19 mouse cellular contexts compared by ENCODE assay signal in genomic region chr9:87145671-87146070, GRCm38 (mm10). TPM values are rescaled to one million over a fixed set of nuclear protein-coding genes. Genes with fewer than 3 reads are reported as not detected.
A peak's percentile ranks its signal among the peaks of the same experiment; 100 is the strongest.
DNase-seq lines count a peak whose midpoint lies in the region; ATAC-seq and TF ChIP-seq lines count a peak whose summit lies in the region.
"Had no signal": no experiment of that assay in that cellular context is flagged by ENCODE, and none has a peak within 500 bp of the region (broad histone marks: within the 10 kb centered on the region; RNA-seq: fewer than 3 reads in every experiment).

No protein-coding gene starts in this region.

- no peaks in the 10 kb centered on the region for H3K36me3 ChIP-seq in lung, postnatal 0 days (ENCODE audit: insufficient read depth, low read length)
- no peaks in the 10 kb centered on the region for H3K36me3 ChIP-seq in hindbrain, embryonic 16.5 days (ENCODE audit: control insufficient read depth, insufficient read depth, low read length)
- H3K36me3 ChIP-seq in neural tube, embryonic 13.5 days, result no peaks in the 10 kb centered on the region
- H3K36me3 ChIP-seq: limb, embryonic 12.5 days had no signal

- TF ChIP-seq EP300 in lung, postnatal 0 days (IDR thresholded peaks at IDR 0.05), result no peak

- no peak overlapping the region for H3K27ac ChIP-seq in lung, postnatal 0 days (ENCODE audit: low read length)
- H3K27ac ChIP-seq in hindbrain, embryonic 16.5 days (ENCODE audit: low read depth, low read length), result no peak overlapping the region
- no peak overlapping the region for H3K27ac ChIP-seq in neural tube, embryonic 13.5 days (replicated peaks)
- H3K27ac ChIP-seq: limb, embryonic 12.5 days had no signal

- WGBS in lung, postnatal 0 days, result 41% methylated on average over 11 of the region's 11 CpGs
- 31% methylated on average over 11 of the region's 11 CpGs for WGBS in hindbrain, embryonic 16.5 days
- WGBS in neural tube, embryonic 13.5 days, result 26% methylated on average over 11 of the region's 11 CpGs

- H3K9ac ChIP-seq in lung, postnatal 0 days (replicated peaks; ENCODE audit: low read depth), result no peak overlapping the region
- H3K9ac ChIP-seq in hindbrain, embryonic 16.5 days (ENCODE audit: low read depth, low read length), result no peak overlapping the region
- H3K9ac ChIP-seq in neural tube, embryonic 13.5 days, result no peak overlapping the region
- H3K9ac ChIP-seq: limb, embryonic 12.5 days had no signal

- H3K9me3 ChIP-seq in lung, postnatal 0 days (ENCODE audit: low read length), result no peaks in the 10 kb centered on the region
- no peaks in the 10 kb centered on the region for H3K9me3 ChIP-seq in hindbrain, embryonic 16.5 days (ENCODE audit: control insufficient read depth, low read length)
- H3K9me3 ChIP-seq in neural tube, embryonic 13.5 days, result no peaks in the 10 kb centered on the region
- H3K9me3 ChIP-seq: limb, embryonic 12.5 days had no signal

- intact Hi-C loops in heart, postnatal 25 days (cut with DNase I), result no loop called here

- no peak overlapping the region for H3K4me3 ChIP-seq in lung, postnatal 0 days (ENCODE audit: low read depth, low read length)
- H3K4me3 ChIP-seq in hindbrain, embryonic 16.5 days (ENCODE audit: low read length), result no peak overlapping the region; the same call in 1 of the 2 replicates
- H3K4me3 ChIP-seq in neural tube, embryonic 13.5 days, result peak overlapping the region; percentile 41; the same call in 1 of the 2 replicates

- DNase-seq in heart, adult 11 months, result peak; percentile 80
- DNase-seq in heart, postnatal 25 days (ENCODE audit: low spot score), result no peak
- DNase-seq in lung, postnatal 0 days (ENCODE audit: low spot score), result no peak
- DNase-seq in lung, postnatal 10 days, result no peak
- no peak for DNase-seq in ovary, postnatal 36 days (ENCODE audit: low spot score)
- DNase-seq: adrenal gland, postnatal 14 days; B cell, adult 2 months; cerebellum, adult 9-10 months; gastrocnemius, postnatal 10 days had no signal

- TF ChIP-seq CTCF in lung, postnatal 0 days (IDR thresholded peaks at IDR 0.05), result no peak

- ATAC-seq in lung, postnatal 0 days, result no peak
- no peak for ATAC-seq in hindbrain, embryonic 16.5 days
- ATAC-seq in neural tube, embryonic 13.5 days (ENCODE audit: low read depth), result no peak
- no peak for ATAC-seq in CD4-positive, CD25-positive, alpha-beta regulatory T cell, adult 4 months
- ATAC-seq: intestine, postnatal 0 days had no signal

- 0 out of 2 replicates have a peak overlapping the region, but pooled peaks have one; percentile 47 for H3K4me2 ChIP-seq in lung, postnatal 0 days (replicated peaks; ENCODE audit: low read depth, low read length)
- peak overlapping the region; percentile 88 for H3K4me2 ChIP-seq in hindbrain, embryonic 16.5 days (ENCODE audit: low read length)
- peak overlapping the region; percentile 76 for H3K4me2 ChIP-seq in neural tube, embryonic 13.5 days

- no peaks in the 10 kb centered on the region; the same call in 1 of the 2 replicates for H3K4me1 ChIP-seq in lung, postnatal 0 days (ENCODE audit: insufficient read depth, low read depth, low read length)
- peaks cover 7% of the 10 kb centered on the region; the same call in 1 of the 2 replicates for H3K4me1 ChIP-seq in hindbrain, embryonic 16.5 days (ENCODE audit: control insufficient read depth, insufficient read depth, low read depth, low read length)
- peaks cover 18% of the 10 kb centered on the region for H3K4me1 ChIP-seq in neural tube, embryonic 13.5 days (replicated peaks)

- 0 out of 2 replicates have a peak, but pooled peaks cover 12% of the 10 kb centered on the region for H3K27me3 ChIP-seq in lung, postnatal 0 days (replicated peaks; ENCODE audit: insufficient read depth, low read length)
- H3K27me3 ChIP-seq in hindbrain, embryonic 16.5 days (replicated peaks; ENCODE audit: control insufficient read depth, insufficient read depth, low read length), result peaks cover 9% of the 10 kb centered on the region
- peaks cover 36% of the 10 kb centered on the region for H3K27me3 ChIP-seq in neural tube, embryonic 13.5 days

RNA-seq across cellular contexts. Expression of gene Mrap2, which starts 1.6 kb away (rescaled TPM):
- total RNA-seq in heart, postnatal 25 days (2021), result 1 to 10 TPM; 3.4 to 3.6 TPM
- not detected in 2 replicates for polyA plus RNA-seq in lung, postnatal 0 days (2015; fragmentation: Nextera tagmentation; extraction: Ambion mirVana)
- 5.1 and 6.7 TPM in 2 replicates for polyA plus RNA-seq in hindbrain, embryonic 16.5 days (2015; fragmentation: Nextera tagmentation; extraction: Ambion mirVana)
- 0.47 and 0.61 TPM in 2 replicates for polyA plus RNA-seq in neural tube, embryonic 13.5 days (2015; fragmentation: Nextera tagmentation; extraction: Ambion mirVana)
- polyA plus RNA-seq in CD4-positive, CD25-positive, alpha-beta regulatory T cell, adult 4 months (2017; shearing (Covaris generic)), result under 1 TPM in 1 of 2 experiments, not detected in 1; 0.22 TPM
- total RNA-seq: ES-E14; megakaryocyte-erythroid progenitor cell, adult 5-6 weeks; neutrophil, adult 5-6 weeks had no signal
- polyA plus RNA-seq: heart, postnatal 0 days; liver, embryonic 16.5 days had no signal
